Mouse (Mus musculus): Measurements from ENCODE around the gene Wfdc18.

GRCm38 (mm10) chr11:83743525-83743924 is 34.7 kb downstream of the Wfdc18 start:
- TF ChIP-seq CTCF (IDR thresholded peaks at IDR 0.05; ENCODE audit: extremely low read depth, insufficient read length, insufficient replicate concordance, low read depth, low read length) (no peak), POLR2A (IDR thresholded peaks at IDR 0.05; ENCODE audit: low read depth, low read length) (no peak)

Measured in small intestine, adult 2 months (tissue).